Mouse (Mus musculus) liver, embryonic 18 days (tissue): ENCODE measurements around the gene Rims3. TPM values are rescaled to one million over a fixed set of nuclear protein-coding genes. Genes with fewer than 3 reads are reported as not detected.

Source experiments
- polyA plus RNA-seq: library from polyadenylated mRNA; depleted of rRNA; stranded (reverse); fragments of >200 nt; gene quantifications from 2 replicates; pipeline ENCODE4 v1.2.3, GENCODE M21; 2012; rRNA removed

Rims3 gene
- polyA plus RNA-seq = 0.16 and 0.17 TPM in 2 replicates

GRCm38 (mm10) chr4:120854588-120855319 lies at the start of gene Rims3:
Gene Rims3 (plus strand): TSS chr4:120854816.

GRCm38 (mm10) chr4:120831472-120831871 lies 23.1 kb upstream of the Rims3 start, which contains the start of gene Nfyc:
Gene Nfyc (minus strand): TSS chr4:120831572.

GRCm38 (mm10) chr4:120924554-120925299 lies 70.1 kb downstream of the Rims3 start, which contains the start of gene Exo5:
Gene Exo5 (minus strand): TSS chr4:120925017.

Other genes with a start within 250 kb of the Rims3 start
- gene Cited4, start 188.2 kb upstream of the Rims3 start, polyA plus RNA-seq = 18.9 and 24.1 TPM in 2 replicates
- gene Kcnq4, start 106.2 kb upstream of the Rims3 start, polyA plus RNA-seq = 0.22 and 0.32 TPM in 2 replicates
- 47.4 and 49.8 TPM in 2 replicates for gene Nfyc, start 23.2 kb upstream of the Rims3 start, polyA plus RNA-seq
- 4.5 and 4.9 TPM in 2 replicates for gene Exo5, start 70.2 kb downstream of the Rims3 start, polyA plus RNA-seq
- gene Zfp69, start 96.9 kb downstream of the Rims3 start, polyA plus RNA-seq = 1.1 TPM in 2 replicates
- 12.5 and 14.8 TPM in 2 replicates for gene Smap2, start 162.4 kb downstream of the Rims3 start, polyA plus RNA-seq
- 0.43 and 0.70 TPM in 2 replicates for gene Col9a2, start 184.6 kb downstream of the Rims3 start, polyA plus RNA-seq
- 13.5 and 15.5 TPM in 2 replicates for gene Zmpste24, start 243.4 kb downstream of the Rims3 start, polyA plus RNA-seq